Mouse (Mus musculus): ENCODE measurements at regions not wholly inside any gene's neighbourhood (a gene's known extent, or its start where the extent isn't known, plus 50 kb on each side); places are given as distances from the start of the nearest gene placed in this dataset.

DNA sequence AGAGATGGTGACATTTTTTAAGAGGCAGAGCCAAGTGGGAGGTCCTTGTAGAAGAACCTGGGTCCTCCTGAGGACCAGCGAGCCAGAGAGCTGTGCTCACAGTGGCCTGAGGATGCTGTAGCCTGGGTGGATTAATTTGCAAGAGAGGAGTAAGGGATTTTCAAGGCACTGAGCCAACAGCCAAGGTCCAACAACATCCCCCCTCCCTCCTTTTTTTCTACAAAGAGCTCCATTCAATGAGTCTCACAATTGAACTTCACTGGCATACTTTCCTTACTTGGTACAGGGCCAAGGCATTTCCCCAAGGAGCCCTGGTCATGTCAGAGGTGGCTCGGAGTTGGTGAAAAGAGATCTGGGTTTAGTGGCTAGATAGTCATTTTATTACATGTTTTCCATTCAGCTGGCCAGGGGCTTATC is 209.8 kb downstream of the Wdr11 start:
- H3K4me3 ChIP-seq (ENCODE audit: insufficient read depth, low read length): no peak overlapping the region
- no peaks in the 10 kb centered on the region for H3K4me1 ChIP-seq (ENCODE audit: control insufficient read depth, insufficient read depth, low read length)
- H3K27ac ChIP-seq (ENCODE audit: insufficient read depth, low read length): no peak overlapping the region
- TF ChIP-seq POLR2A (IDR thresholded peaks at IDR 0.05; ENCODE audit: extremely low read depth, insufficient read depth, low read length): no peak
- TF ChIP-seq CTCF (IDR thresholded peaks at IDR 0.05; ENCODE audit: extremely low read depth, insufficient read depth, low read length): no peak

DNA sequence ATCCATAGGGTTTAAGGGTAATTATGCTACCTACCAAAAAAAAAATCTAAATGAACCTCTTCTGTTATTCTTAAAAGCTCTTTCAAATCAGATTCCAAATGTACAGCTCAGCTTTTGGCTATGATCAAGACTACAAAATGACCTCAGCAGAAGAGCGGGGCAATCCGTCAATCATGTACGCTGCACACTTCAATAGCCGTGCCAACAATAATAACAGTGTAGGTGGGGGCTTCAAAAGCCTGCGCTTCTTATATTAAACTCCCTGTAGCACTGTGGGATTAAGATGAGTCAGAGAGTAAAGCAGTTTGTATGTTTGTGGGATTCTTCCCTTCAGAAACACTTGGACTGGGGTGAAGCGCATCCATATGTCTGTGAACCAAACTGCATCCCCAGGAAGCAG is 210.5 kb downstream of the Wdr11 start:
- TF ChIP-seq POLR2A (IDR thresholded peaks at IDR 0.05; ENCODE audit: extremely low read depth, insufficient read depth, low read length): no peak
- TF ChIP-seq CTCF (IDR thresholded peaks at IDR 0.05; ENCODE audit: extremely low read depth, insufficient read depth, low read length): no peak
- no peak overlapping the region for H3K27ac ChIP-seq (ENCODE audit: insufficient read depth, low read length)
- no peaks in the 10 kb centered on the region for H3K4me1 ChIP-seq (ENCODE audit: control insufficient read depth, insufficient read depth, low read length)
- no peak overlapping the region for H3K4me3 ChIP-seq (ENCODE audit: insufficient read depth, low read length)

DNA sequence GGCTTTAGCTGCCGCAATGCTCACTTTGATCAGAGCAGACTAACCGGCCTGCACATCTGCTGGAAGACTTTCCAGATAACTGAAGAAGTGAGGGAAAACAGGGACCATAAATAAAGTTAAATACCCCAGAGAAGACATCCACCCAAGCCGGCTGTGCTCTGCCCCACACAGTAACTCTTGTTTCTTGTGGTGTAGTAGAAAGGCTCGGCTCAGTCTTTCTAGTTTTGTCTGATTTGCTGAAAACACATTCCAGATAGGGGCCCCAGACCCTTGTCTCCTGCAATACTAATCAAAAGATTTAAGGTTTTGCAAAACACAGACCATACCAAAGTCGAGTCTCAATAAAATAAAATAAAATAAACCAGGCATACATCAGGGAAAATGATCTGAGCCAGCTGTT is 213.7 kb downstream of the Wdr11 start:
- Histone ChIP-seq H3K4me3 (ENCODE audit: insufficient read depth, low read length) (no peak overlapping the region), H3K4me1 (ENCODE audit: control insufficient read depth, insufficient read depth, low read length) (peaks cover 2% of the 10 kb centered on the region), H3K27ac (ENCODE audit: insufficient read depth, low read length) (no peak overlapping the region)
- TF ChIP-seq POLR2A (IDR thresholded peaks at IDR 0.05; ENCODE audit: extremely low read depth, insufficient read depth, low read length): no peak
- no peak for TF ChIP-seq CTCF (IDR thresholded peaks at IDR 0.05; ENCODE audit: extremely low read depth, insufficient read depth, low read length)

DNA sequence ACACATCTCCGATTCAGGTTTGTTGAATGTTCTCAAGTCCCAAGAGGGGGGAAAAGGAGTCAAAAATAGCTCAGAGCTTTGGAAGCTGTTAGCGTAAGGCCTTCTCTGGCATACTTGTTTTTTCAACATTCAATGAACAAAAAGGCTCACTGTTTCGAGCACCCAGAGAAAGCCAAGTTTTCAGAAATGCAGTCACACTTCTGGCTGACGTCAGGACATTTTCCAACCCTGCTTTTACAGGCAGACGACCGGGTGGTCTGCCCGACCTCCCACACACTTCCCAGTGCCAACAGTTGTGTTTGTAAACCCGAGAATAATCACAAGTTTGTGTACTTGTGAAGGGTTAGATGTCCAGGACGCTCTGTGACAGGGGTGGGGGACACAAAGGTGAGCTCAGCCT is 218.5 kb downstream of the Wdr11 start:
- no peak overlapping the region for H3K4me3 ChIP-seq (ENCODE audit: insufficient read depth, low read length)
- H3K4me1 ChIP-seq (ENCODE audit: control insufficient read depth, insufficient read depth, low read length): peaks cover 2% of the 10 kb centered on the region
- TF ChIP-seq CTCF (IDR thresholded peaks at IDR 0.05; ENCODE audit: extremely low read depth, insufficient read depth, low read length) (no peak), POLR2A (IDR thresholded peaks at IDR 0.05; ENCODE audit: extremely low read depth, insufficient read depth, low read length) (no peak)
- peak overlapping the region; percentile 70; the same call in 1 of the 2 replicates for H3K27ac ChIP-seq (ENCODE audit: insufficient read depth, low read length)

DNA sequence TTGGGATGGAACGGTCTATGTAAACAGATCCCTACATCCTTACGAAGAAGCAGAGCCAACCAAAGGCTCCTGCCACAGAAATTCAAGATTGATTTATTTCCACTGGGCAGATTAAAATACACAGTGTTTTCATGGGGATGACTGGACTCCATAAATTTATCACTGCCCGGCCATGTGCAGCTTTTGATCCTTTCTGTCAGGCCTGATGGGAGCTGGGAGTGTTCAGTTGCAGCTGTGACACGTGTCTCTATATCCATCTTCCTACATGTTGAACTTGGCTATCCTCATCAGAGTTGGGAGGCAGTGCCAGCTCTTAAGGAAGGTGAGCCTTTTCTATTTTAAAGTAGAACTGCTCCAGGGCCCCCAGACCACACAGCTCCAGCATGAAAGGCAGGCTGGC is 218.9 kb downstream of the Wdr11 start:
- TF ChIP-seq POLR2A (IDR thresholded peaks at IDR 0.05; ENCODE audit: extremely low read depth, insufficient read depth, low read length) (no peak), CTCF (IDR thresholded peaks at IDR 0.05; ENCODE audit: extremely low read depth, insufficient read depth, low read length) (no peak)
- Histone ChIP-seq H3K4me1 (ENCODE audit: control insufficient read depth, insufficient read depth, low read length) (peaks cover 2% of the 10 kb centered on the region), H3K4me3 (ENCODE audit: insufficient read depth, low read length) (no peak overlapping the region), H3K27ac (ENCODE audit: insufficient read depth, low read length) (0 out of 2 replicates have a peak overlapping the region, but pooled peaks have one; percentile 29)

DNA sequence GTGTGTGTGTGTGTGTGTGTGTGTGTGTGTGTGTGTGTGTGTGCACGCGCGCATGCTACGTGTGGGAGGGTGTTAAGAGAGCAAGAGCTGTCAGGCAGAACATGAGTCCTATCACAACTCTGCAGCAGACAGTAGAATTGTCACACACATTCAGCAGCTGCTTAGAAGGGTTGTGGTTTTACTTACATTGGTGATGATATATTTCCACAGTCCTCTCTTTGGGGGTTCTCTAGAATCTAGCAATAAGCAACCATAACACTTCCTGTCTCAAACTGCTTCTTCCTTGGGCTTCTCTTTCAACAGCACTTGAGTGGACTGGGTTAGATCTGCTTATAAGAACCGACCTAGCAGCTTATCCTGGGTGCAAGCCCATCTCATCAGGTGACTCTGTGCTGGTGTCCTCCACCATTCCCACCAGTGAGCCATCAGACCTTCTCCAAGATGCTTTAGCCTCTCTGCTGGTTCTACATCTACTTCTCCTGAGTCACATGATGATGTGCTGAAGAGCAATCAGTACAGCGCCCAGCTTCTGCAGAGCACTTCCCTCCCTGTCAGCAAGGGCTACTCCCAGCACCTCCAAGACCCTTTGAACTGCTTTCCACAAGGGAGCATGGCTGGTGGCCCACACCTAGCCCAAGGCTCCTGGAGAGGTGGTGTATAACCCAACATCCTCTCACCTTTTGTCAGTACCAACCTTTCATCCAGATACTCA is 222.6 kb downstream of the Wdr11 start:
- TF ChIP-seq POLR2A (IDR thresholded peaks at IDR 0.05; ENCODE audit: extremely low read depth, insufficient read depth, low read length): no peak
- no peak for TF ChIP-seq CTCF (IDR thresholded peaks at IDR 0.05; ENCODE audit: extremely low read depth, insufficient read depth, low read length)
- Histone ChIP-seq H3K4me1 (ENCODE audit: control insufficient read depth, insufficient read depth, low read length) (peaks cover 2% of the 10 kb centered on the region), H3K27ac (ENCODE audit: insufficient read depth, low read length) (no peak overlapping the region), H3K4me3 (ENCODE audit: insufficient read depth, low read length) (no peak overlapping the region)

DNA sequence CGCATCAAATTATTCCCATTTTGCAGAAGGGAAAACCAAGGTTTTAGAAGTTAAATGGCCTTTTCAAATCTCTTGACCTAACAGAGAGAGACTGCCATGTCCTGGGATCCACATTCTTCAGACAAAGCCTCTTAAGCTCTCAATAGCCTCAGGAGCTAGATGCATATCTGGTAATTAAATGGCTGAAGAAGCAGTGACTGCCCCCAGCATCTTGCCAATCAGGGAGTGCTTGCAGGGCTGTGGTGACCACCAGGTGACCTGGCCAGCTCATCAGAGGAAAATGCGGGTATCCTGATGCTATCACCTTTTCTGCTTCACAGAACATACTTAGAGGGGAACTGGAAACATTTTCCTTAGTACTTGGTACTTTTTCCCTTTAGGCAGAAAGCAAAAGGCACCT is 227.2 kb downstream of the Wdr11 start:
- no peak overlapping the region for H3K4me3 ChIP-seq (ENCODE audit: insufficient read depth, low read length)
- no peaks in the 10 kb centered on the region for H3K4me1 ChIP-seq (ENCODE audit: control insufficient read depth, insufficient read depth, low read length)
- no peak for TF ChIP-seq CTCF (IDR thresholded peaks at IDR 0.05; ENCODE audit: extremely low read depth, insufficient read depth, low read length)
- no peak for TF ChIP-seq POLR2A (IDR thresholded peaks at IDR 0.05; ENCODE audit: extremely low read depth, insufficient read depth, low read length)
- no peak overlapping the region for H3K27ac ChIP-seq (ENCODE audit: insufficient read depth, low read length)

DNA sequence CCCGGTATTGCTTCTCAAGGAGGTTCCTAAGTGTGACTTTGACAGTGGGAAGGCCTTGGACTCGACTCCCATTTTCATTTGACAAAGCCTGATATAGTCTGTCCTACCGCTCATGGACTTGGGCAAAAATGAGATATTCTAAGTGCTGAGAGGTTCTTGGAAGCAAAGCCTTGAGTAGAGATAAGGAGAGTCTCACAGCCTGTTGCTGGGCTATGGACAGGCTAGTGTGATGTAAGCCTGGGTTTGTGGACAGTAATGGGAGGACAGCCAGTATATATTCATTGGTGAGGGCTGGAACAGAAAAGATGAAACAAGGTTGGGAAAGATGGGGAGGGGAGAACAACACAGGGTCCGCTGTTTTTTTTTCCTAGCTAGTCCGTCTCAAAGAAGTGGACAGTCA is 228.0 kb downstream of the Wdr11 start:
- H3K4me3 ChIP-seq (ENCODE audit: insufficient read depth, low read length): no peak overlapping the region
- TF ChIP-seq POLR2A (IDR thresholded peaks at IDR 0.05; ENCODE audit: extremely low read depth, insufficient read depth, low read length) (no peak), CTCF (IDR thresholded peaks at IDR 0.05; ENCODE audit: extremely low read depth, insufficient read depth, low read length) (no peak)
- no peaks in the 10 kb centered on the region for H3K4me1 ChIP-seq (ENCODE audit: control insufficient read depth, insufficient read depth, low read length)
- H3K27ac ChIP-seq (ENCODE audit: insufficient read depth, low read length): no peak overlapping the region; the same call in 1 of the 2 replicates

DNA sequence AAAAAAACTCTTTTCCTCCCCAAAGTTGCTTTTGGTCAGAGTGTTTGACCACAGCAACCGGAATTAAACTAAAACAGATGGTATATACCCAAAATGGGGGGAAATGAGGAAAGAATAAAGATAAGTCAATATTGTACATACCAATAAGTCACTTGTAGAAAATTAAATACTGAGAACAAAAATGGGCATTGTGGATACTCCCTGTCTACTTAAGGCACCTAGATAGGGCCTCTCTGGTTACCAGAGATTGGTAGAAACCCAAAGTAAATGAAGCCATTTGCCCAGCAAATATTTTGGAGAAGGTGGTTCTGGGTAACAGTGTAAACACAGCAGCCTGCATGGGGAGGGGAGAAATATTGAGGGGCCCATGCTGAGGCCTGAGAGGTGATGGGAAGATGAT is 237.3 kb downstream of the Wdr11 start:
- H3K27ac ChIP-seq (ENCODE audit: insufficient read depth, low read length): no peak overlapping the region

DNA sequence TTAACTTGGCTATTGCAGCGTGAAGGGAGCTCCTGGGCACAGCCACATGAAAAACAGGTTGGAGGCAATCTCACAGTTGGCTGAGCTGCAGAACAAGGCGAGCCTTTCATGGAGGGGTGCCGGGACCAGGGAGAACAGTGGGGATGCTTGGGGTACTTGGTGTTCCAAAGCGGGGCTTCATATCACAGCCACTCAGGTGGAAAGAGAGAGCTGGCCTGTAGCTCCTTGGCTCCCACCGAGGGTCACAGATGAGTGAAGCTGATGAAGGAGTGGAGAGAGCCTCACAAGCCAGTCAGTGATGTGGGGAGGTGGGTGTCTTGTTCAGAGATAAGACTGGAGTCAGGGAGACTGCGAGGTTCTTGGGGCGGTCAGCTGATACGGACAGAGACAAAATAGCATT is 241.2 kb downstream of the Wdr11 start:
- TF ChIP-seq POLR2A (IDR thresholded peaks at IDR 0.05; ENCODE audit: extremely low read depth, insufficient read depth, low read length): no peak
- TF ChIP-seq CTCF (IDR thresholded peaks at IDR 0.05; ENCODE audit: extremely low read depth, insufficient read depth, low read length): no peak

More for the DNA sequence above, 237.3 kb downstream of the Wdr11 start:
- H3K4me3 ChIP-seq (ENCODE audit: insufficient read depth, low read length): no peak overlapping the region
- H3K4me1 ChIP-seq (ENCODE audit: control insufficient read depth, insufficient read depth, low read length): no peaks in the 10 kb centered on the region
- no peak for TF ChIP-seq POLR2A (IDR thresholded peaks at IDR 0.05; ENCODE audit: extremely low read depth, insufficient read depth, low read length)
- no peak for TF ChIP-seq CTCF (IDR thresholded peaks at IDR 0.05; ENCODE audit: extremely low read depth, insufficient read depth, low read length)

More for the DNA sequence above, 241.2 kb downstream of the Wdr11 start:
- Histone ChIP-seq H3K4me1 (ENCODE audit: control insufficient read depth, insufficient read depth, low read length) (no peaks in the 10 kb centered on the region), H3K4me3 (ENCODE audit: insufficient read depth, low read length) (no peak overlapping the region), H3K27ac (ENCODE audit: insufficient read depth, low read length) (no peak overlapping the region)

Data from cortical plate, adult 2 months (tissue).